Mouse (Mus musculus): ENCODE measurements around the gene Prkd1. TPM values are rescaled to one million over a fixed set of nuclear protein-coding genes. Genes with fewer than 3 reads are reported as not detected.
"Not testable (repeated sequence)": the region's sequence is repeated elsewhere in the genome, so short reads cannot be mapped to it uniquely, and the experiment has no call there.

The Prkd1 gene
- 10 to 100 TPM; 15.9 to 17.4 TPM for total RNA-seq (2021)
- long read RNA-seq, partial matches to known transcripts: 1 of 12 reads
- long read RNA-seq, other reads (novel, unspliced or antisense): 8 of 12 reads

DNA sequence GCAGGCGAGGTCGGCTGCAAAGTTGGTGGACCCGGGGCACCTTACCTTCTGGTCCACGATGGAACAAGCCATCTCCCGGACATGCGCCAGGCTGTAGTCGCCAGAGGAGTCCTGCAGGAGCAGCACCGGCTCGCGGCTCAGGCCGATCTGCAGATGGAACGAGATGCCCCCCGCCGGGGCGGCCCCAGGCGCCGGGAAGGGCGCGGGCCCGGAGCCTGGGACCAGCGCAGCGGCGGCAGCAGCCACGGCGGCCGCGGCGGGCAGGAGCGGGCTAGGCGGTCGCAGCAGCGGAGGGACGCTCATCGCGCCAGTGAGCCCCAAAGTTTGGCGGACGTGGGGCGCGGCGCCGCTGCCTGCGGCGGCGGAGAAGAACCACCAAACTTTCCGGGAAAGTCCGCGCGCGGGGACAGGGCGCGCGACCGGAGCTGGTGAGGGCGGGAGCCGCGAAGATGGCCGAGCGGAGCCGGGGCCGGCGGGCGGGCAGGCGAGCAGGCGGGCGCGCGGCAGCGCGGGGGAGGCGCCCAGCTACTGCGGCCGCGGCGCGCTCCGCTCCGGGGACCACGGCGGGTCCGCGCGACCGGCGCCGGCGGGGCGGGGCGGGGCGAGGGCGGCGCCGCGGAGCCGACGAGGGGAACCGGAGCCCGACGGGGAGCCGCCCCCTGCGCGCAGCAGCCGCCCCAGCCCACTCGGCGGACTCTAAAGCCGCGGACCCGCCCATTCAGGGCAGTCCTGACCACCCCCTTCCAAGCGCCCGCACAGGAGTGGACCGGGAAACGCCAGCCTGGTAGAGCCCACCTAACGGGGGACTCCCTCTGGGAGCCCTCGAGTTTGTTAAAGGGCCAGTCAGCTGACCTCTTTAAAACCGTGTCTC, at the start of gene Prkd1:
Prkd1 (minus strand) TSS at position 428 of the 871 bp plus-strand sequence.
- DNase-seq (ENCODE audit: low spot score in 2 of 2): peak; percentile 57 to 78

DNA sequence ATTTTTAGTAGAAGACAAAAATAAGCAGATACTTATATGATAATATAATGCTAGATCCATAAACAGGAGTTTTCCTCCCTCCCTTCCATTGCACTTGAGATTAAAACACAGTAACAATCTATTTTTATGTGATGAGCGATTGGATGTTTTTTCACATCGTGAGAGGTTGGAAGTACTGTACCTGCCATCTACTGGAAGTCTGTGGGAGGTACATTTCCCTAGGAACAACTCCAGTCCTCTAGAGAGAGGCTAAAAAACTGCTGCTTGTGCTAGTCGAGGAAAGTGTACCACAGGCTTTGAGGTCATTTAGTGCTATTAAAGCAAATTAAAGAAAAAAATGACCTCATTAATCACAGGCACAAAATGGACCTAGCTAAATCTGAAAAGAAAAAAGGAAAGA, 48.6 kb upstream of the Prkd1 start:
- DNase-seq (ENCODE audit: low spot score in 2 of 2): peak; percentile 23 to 41

DNA sequence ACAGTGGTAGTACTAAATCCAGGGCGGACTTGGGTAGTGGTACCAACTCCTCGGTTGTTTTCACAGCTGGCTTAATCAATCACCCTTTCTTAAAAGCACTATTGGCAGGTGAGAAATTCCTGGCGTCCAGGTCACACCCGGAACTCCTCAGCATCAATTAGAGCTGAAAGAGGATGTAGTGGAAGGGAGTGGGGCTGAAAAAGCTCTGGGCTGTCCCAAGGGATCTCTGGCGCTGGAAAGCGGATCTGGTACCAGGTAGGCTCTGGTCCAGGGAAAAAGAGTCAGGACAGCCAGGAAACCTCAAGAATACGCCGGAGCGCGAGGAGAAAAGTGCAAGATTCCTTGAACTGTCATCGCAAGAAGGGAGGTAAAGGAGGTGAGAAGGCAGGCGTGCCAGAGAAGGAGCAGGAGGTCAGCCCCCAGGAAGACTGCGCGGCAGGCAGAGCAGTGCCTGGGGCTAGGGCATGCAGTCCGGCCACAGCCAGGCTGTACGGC, 675 bp downstream of the Prkd1 start:
- peak in 1 of 2 experiments; percentile 32 for DNase-seq (ENCODE audit: low spot score in 2 of 2)

DNA sequence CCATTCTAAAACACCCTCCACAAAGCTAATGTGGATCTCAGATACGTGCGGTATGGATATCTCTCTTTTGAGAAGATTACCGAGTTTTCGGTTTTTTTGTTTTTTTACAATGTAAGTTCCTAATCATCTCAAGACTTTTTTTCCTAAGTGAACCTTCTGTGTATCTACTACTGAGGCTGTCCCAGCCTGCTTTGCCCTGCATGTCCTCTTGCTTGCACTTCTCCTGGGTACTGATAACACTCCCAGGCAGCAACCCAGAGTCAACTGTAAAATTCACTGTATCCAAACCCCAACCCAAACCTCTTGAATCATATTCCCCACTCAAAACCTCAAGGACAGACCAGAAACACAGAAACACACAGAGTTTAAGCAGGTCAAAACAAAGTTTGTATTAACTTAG, 2.0 kb downstream of the Prkd1 start:
- no peak for DNase-seq (ENCODE audit: low spot score in 2 of 2)

GRCm38 (mm10) chr12:50642671-50643070, 6.2 kb downstream of the Prkd1 start:
- no peak for DNase-seq (ENCODE audit: low spot score in 2 of 2)

DNA sequence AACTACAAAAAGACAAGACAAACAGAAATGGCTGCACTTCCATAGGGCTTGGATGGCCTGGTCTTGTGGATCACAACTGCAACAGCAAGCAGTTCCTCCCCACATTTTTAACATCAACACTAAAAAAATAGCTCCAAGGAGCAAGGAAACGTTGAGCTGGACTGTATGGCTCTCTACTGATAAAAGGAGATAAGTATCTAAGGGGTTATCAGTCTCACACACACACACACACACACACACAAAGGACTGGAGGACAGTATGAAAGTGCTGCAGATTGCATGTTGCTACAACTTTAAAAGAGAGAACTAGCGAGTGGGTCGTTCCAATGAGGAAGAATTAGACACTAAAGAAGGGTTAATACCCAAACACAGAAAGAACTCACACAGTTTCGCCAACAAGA, 8.7 kb downstream of the Prkd1 start:
- no peak for DNase-seq (ENCODE audit: low spot score in 2 of 2)

- DNase-seq (ENCODE audit: low spot score in 2 of 2): no peak
Measured at GRCm38 (mm10) chr12:50634436-50634835, 14.5 kb downstream of the Prkd1 start.

GRCm38 (mm10) chr12:50626100-50626499, 22.8 kb downstream of the Prkd1 start:
- DNase-seq (ENCODE audit: low spot score in 2 of 2): not testable (repeated sequence)

DNA sequence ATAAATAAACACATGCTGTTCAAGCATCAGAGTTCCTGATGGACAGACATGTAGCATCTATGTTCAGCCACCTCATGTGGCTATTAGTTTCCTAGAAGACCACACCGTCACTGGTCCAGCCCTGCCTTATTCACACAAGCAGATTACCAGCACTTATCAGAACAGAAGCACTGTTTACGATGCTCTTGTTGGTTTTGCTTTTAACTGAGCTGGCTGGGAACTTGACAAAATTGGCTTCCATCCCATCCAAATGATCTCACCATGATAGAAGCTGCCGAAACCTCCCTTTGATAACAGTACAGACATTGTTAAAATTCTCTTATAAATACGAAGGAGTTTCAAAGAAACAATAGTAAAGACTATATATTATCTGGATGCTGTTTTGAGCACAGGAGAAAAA, 24.7 kb downstream of the Prkd1 start:
- no peak for DNase-seq (ENCODE audit: low spot score in 2 of 2)

DNA sequence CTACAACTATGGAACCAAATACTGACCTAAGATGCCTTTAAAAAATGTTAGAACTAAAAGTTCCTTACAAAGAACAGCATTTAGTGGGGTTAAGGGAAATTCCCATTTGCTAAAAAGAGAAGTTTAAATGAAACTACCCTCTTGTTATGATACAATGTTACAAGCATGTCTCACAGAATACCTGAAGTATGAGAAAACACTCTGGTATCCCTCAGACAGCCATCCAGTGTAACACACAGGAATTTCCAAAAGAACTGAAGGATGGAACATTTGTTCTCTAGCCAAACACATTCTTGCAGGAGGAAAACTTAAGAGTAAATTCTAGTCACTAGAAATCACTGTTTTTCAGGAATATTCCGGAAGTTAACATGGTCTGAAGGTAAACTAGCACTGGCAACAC, 33.0 kb downstream of the Prkd1 start:
- DNase-seq (ENCODE audit: low spot score in 2 of 2): no peak

DNA sequence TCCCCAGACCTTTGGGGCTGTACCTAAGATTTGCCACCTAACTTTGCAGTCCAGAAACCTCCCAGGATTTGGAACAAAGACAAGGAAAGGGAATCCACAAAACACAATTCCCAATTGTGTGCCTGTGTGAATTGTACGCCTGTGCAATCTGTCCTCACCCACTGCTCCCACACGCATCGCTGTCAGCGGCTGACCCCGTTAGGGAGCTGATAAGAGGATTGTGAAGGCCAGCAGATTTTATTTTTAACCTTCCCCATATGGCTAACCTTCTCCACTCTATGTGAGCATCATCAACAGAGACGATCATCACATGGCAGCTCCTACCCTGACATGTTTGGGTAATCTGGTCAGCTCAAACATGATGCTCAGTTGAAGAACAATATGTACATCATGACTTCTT, 34.6 kb downstream of the Prkd1 start:
- no peak for DNase-seq (ENCODE audit: low spot score in 2 of 2)

DNA sequence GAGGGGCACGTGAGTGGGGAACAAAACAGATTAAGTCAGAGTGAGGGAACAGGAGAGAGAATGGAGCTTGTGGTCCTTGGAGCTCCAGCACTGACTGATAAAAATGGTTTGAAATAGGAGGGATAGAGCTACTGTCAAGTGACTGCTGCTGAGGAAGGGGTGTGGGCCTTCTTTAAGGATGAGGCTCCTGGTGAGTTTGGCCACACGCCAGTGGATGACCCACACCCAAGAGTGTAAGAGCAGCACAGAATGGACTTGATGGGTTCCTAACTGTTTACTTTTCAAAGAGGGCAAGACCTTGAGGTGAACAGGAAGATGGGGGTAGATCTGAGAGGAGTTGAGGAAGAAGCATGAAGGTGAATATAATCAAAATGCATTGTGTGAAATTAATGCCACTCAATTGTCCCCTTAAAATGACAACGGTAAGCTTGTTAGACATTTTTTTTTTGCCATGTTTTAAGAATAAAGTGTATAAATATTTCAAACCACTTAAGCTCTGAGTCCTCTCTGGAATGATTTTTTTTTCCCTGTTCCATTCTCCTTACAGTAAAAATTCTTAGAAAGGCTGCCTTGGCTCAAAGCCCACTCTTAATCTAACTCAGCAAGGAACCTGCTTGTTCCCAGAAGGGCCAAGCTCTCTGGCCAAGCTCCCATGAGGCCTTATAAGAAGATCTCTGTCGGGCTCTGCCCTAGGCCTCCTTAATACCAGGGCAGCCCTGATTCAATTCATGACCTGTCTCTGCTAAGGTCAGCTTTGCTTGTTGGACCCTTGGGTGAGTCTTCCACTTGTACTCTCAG, 42.0 kb downstream of the Prkd1 start:
- no peak for DNase-seq (ENCODE audit: low spot score in 2 of 2)

DNA sequence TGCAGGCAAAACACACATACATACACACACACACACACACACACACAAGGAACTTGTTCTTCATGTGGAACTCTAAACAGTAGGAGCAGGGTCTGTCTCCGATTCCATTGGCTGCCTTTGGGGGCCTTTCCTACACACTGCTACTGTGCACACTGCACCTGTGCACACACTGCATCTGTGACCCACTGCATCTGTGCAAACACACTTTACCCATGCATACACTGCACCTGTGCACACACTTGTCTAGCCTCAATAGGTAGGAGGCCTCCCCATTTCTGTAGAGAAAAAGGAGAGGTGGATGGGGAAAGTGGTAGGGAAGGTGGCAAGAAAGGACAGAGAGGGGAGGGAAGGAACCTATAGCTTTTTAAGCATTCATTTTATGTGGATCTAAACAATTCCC, 49.5 kb downstream of the Prkd1 start:
- DNase-seq (ENCODE audit: low spot score in 2 of 2): no peak

DNA sequence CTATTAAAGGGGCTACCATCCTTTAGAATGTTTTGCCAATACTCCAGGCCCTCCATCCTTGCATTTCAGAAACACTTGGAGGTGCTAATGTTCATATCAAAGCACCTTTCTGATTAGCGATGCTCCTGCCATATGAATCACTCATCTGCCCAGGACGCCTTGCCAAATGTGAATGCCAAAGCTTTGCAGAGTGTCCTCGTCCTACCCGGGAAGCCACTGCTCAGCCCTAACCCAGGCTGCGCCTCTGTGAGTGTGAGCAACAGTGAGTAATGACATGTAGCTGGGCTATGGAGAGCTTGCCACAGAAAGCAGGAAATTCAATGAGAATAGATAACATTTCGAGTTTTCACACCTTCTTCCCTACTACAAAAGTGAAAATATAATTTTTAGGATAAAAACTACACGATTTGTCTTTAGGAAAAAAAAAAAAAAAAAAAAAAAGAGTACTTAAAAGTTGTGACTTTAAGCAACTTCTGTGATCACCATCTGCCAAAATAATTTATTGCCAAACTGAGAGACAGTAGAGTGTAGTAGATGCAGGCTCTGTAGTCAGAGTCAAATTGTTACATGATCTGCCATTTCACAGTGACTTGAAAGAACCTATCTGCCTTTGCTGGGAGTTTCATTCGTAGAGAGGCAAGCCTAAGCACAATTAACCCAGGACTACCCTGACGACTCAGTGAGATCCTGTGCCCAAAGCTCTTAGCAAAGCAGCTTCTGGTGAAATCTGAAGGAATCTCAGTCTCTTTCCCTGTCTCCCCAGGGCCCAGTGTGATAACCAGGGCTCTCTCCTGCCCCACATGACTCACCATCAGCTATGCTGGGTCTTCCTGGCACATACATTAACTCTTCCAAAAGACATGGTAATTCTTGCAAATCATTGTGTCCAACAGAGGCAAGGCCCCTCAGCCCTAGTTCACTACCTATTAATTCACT, 50.6 kb downstream of the Prkd1 start:
- DNase-seq (ENCODE audit: low spot score in 2 of 2): peak; percentile 65 to 69

DNA sequence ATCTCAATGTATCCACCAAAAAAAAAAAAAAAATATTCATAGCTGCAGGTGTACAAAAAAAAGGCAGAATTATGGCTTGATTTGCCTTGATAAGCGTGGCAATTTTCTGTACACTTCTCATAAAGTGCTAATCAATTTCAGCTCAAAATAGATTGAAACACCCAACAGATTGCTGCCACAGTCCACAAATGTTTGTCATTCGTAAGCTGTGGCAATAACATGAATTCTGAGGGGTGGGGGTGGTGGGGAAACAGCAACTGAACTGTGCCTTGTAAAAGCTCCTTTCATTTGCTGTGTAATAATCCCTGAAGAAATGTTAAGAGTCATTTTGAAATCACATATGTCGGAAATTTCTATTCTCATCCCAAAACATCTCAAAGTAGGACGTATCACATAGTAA, 51.4 kb downstream of the Prkd1 start:
- no peak for DNase-seq (ENCODE audit: low spot score in 2 of 2)

GRCm38 (mm10) chr12:50595777-50596176, 53.1 kb downstream of the Prkd1 start:
- no peak for DNase-seq (ENCODE audit: low spot score in 2 of 2)

- no peak for DNase-seq (ENCODE audit: low spot score in 2 of 2)
Measured at GRCm38 (mm10) chr12:50594506-50594905, 54.4 kb downstream of the Prkd1 start.

DNA sequence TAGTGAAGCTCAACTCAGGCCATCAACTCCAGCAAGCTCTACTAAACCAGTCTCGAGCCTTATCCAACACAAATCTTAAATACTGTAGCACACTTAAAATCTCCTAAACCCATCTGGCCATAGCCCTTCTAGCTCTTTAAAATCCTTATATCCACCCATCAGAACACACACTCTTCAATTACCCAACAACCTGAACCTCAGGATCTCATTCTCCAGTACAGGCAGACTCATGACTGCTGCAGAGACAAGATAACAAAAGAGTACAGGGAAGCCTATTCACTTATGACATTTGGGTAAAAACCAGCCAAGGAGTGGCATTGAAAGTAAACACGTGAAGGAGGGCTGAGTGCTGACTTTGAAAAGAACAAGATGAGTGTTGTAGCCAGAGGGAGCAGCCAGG, 55.4 kb downstream of the Prkd1 start:
- no peak for DNase-seq (ENCODE audit: low spot score in 2 of 2)

- no peak for DNase-seq (ENCODE audit: low spot score in 2 of 2)
Measured at GRCm38 (mm10) chr12:50588137-50588761, 60.6 kb downstream of the Prkd1 start.

DNA sequence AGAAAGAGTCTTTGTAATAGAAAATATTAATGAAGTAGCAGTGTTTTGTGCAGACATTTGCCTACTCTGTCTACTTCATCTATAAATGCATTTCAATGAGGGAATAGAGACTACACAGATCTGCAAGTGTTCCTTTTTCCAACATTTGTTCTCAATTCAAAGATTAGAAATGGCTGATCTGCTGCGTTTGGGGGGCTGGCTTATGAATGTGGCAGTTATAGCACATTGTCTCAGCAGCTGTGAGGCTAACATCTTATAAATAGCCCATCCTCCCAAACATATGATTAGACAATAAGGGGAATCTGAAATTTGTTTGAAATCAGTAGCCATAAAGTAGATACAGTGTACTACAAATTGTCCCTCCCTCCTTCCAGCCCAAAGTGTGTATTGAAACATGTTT, 83.7 kb downstream of the Prkd1 start:
- no peak for DNase-seq (ENCODE audit: low spot score in 2 of 2)

All from layer of hippocampus, postnatal 10 days (tissue).